Mouse (Mus musculus) retina, postnatal 1 day (tissue): ENCODE data around the gene Slc17a4.

Experiments
- DNase-seq: peaks from one replicate; pipeline ENCODE4 v3.0.0-alpha.2; 2012

The Slc17a4 gene

GRCm38 (mm10) chr13:23889011-23889605 lies 25.7 kb downstream of the Slc17a4 start:
- DNase-seq = no peak

GRCm38 (mm10) chr13:23887026-23887725 lies 27.6 kb downstream of the Slc17a4 start:
- no peak for DNase-seq

- DNase-seq = peak; percentile 42
These were observed 29.3 kb downstream of the Slc17a4 start for GRCm38 (mm10) chr13:23885540-23885939.

- no peak for DNase-seq
These were observed 35.2 kb downstream of the Slc17a4 start for GRCm38 (mm10) chr13:23879636-23880035.

GRCm38 (mm10) chr13:23879106-23879505 lies 35.7 kb downstream of the Slc17a4 start:
- DNase-seq = no peak

- DNase-seq = no peak
These were observed 41.7 kb downstream of the Slc17a4 start for GRCm38 (mm10) chr13:23873141-23873540.

- DNase-seq = no peak
These were observed 44.8 kb downstream of the Slc17a4 start for GRCm38 (mm10) chr13:23869996-23870395.

GRCm38 (mm10) chr13:23868790-23869533 lies 45.8 kb downstream of the Slc17a4 start:
- no peak for DNase-seq

GRCm38 (mm10) chr13:23867405-23867804 lies 47.4 kb downstream of the Slc17a4 start, which contains the start of gene Slc17a1:
Slc17a1 (plus strand) TSS chr13:23867750.
- DNase-seq = no peak

GRCm38 (mm10) chr13:23867000-23867399 lies 47.8 kb downstream of the Slc17a4 start:
- DNase-seq = no peak

- no peak for DNase-seq
These were observed 48.6 kb downstream of the Slc17a4 start for GRCm38 (mm10) chr13:23866086-23866710.

GRCm38 (mm10) chr13:23864711-23865110 lies 50.1 kb downstream of the Slc17a4 start:
- no peak for DNase-seq

GRCm38 (mm10) chr13:23861815-23862214 lies 53.0 kb downstream of the Slc17a4 start:
- no peak for DNase-seq

GRCm38 (mm10) chr13:23856401-23856800 lies 58.4 kb downstream of the Slc17a4 start:
- no peak for DNase-seq

GRCm38 (mm10) chr13:23849299-23849698 lies 65.5 kb downstream of the Slc17a4 start:
- DNase-seq = no peak
